Mouse (Mus musculus): Measurements from ENCODE around the gene Ift46.

Ift46 gene

DNA sequence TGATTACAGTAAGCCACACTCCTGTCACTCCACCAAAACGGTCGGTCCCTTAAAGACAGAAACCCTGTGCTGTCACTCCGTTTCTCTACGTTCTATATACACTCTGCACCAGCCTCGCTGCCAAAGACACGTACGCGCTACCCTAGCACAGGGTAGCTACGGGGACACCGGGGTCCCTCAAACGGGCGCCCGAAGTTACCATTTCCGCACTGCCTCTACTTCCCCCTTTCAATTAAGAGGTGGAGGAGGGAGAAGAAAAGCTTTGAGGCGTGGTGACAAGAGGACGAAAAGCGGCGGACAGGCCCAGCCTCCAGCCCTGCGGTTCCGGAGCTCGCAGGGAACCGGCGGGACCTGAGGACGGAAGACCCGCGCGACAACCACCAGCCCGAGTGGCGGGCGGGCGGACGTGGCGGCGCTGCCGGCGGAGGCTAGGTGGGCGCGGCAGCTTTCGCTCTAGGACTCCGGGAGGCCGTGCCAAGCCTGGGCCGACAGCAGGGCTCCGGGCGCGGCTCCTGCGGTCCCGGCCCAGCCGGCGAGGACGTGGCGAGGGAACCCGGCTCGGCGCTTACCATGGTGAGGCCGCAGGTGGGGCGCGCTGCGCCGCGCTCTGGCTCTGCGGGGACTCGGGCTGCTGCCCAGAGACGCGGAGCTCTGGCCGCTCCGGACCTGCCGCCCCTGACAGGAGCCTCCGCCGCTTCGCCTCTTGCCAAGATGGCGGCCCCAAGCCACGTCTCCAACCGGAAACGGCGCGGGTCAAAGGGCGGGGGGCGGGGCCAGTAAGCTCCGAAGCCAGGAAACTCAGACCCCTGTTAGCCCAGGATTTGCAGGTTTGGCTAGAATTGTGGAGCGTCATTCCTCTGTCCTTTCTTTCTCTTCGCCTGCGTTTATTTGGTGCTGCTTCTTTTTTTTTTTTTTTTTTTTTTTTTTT, at the start of gene Ift46, which contains the start of gene Arcn1:
Ift46 (plus strand) TSS at position 808 of the 928 bp plus-strand sequence.
Arcn1 (minus strand) TSS at position 745 of the 928 bp plus-strand sequence.
- DNase-seq (ENCODE audit: low spot score in 2 of 2): peak; percentile 75 to 81

DNA sequence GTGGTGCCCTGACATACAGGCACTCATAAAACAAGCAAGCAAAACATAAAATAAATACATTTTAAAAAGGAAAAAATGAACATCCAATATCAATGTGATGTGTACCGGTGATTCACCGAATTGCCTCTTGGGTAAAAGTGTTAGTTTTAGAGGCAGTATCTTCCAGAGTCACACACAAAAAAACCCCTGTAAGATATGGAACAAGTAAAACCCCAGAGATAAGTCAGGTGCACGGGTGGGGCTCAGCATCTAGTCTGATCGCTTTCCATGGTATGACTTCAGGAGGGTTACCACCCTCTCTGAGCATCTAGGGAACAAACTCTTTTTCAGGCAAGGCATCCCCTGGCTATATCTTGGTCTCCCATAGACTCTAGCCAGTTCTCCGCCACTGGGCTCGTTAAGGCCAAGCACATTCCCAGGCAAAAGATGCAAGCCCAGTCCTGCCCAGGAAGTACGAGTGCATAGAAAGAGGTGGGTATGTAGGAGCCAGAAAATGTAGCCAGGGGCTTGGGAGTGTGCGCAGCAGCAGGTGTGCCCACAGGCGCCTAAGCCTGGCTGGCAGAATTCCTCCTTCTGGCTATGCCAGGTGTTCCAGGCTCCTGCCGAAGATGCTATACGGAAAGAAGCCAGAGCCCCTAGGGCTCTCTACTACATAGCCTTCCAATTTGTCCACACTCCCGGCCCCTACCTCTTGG, 48.6 kb upstream of the Ift46 start:
- DNase-seq (ENCODE audit: low spot score in 2 of 2): no peak

DNA sequence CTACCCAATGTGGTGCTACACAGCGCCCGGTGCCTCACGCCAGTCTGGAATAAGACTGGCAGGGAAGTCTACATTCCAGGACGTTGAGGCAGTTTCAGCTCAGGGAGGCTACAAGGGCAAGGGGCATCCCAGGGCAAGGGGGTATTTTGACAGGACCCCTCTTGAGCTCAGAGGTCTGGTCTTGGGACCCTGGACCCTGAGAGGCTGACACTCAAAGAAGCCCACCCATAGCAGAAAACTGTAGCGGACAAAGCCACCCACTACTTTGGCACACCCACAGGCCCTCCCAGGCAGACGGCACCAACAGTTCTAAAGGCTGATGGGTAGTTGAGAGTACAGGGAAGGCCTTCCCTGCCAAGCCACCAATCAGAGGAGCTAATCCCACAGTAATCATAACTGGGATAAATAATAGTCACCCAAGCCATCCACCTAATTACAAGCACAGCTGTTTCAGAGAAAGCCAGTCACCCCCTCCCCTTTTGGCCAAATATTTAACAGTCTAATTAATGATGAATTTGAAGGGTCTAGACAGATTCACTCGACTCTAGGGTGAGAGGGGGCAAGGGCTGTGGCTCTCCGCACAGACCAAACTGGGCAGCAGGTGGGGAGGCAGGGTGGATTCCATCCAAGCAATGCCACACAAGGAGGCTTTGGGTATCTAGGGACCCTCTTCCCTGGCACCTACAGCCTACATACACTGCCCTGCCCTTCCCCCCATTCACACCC, 47.9 kb upstream of the Ift46 start:
- no peak for DNase-seq (ENCODE audit: low spot score in 2 of 2)

DNA sequence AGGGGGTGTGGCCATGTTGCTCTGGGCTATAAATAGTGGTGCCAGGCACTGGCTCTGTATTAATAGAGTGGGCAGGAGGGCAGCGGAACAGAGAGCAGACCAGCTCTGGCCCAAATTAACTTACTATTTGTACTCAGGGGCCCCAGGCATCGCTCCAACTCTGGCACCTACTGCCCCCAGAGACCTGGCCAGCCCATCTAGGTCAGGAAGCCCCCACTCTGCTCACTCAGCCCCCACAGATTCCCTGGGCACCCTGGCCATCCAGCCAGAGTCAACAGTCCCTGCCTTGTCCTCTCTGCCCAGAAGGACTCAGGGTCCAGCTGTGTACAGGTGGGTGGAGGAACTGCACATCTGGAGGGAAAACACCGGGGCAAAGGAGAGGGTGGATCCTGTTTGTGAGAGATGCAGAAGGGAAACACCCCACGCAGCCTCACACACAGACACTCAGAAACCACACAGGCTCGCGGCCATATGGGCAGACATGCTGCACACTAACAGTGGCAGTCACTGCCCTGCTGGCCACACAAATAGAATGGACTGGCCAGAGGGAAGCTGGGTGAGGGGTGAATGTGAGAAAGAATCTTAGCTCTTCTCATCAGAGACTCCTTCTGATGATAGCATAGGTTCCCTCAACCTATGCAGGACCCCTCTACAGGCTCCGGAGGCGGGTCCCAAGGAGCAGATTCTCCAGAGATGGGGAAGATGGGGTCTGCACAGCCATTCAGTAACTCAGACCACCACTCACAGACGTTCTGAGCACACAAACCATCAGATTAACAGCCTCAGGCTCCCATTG, 47.2 kb upstream of the Ift46 start:
- peak; percentile 37 to 52 for DNase-seq (ENCODE audit: low spot score in 2 of 2)

DNA sequence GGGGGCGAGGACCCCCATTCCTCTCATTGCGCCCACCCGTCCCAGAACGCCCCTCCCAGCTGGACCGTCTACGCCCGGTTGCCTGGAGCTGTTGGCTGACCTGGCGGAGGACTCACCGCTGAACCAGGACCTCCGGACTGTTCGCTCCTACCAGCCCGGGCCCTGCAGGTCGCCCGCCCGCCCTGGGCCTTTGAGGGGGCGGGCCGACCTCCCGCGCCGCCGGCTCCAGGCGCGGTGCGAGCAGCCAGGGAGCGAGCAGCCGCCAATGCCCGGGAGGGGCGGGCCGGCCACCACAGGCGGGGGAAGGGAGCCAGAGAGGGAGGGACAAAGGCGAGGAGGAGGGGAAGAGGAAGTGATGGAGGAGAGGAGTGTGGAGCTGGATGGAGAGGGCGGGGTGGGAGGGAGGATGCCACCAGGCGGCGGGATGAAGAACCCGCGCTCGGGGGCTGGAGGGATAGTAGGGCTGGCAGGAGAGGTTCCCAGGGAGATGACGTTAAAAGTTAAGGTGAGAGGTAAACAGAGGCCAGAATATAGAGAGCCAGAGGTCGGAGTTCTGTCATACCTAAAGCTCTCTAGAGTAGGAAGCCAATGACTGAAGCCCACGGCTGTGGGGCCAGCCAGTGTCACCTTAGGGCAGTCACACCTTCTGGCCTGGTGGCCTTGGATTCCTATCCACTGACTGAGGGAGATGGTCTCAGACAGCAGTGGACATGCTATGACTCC, 46.4 kb upstream of the Ift46 start:
- peak; percentile 78 to 82 for DNase-seq (ENCODE audit: low spot score in 2 of 2)

DNA sequence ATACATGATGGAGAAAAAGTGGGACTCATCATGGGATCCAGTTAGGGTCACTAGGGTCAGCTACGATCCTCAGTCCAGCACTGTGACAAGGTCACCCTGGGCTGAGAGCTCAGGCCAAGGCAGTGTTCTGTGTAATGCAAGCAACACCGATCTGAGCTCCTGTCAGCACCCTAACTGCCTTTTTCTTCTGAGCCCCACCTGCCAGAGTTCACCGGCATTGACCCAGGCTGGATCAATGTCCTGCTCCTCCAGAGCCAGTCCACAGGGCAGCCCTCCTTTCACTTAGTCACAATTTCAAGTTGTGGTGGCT, 45.9 kb upstream of the Ift46 start:
- DNase-seq (ENCODE audit: low spot score in 2 of 2): no peak

DNA sequence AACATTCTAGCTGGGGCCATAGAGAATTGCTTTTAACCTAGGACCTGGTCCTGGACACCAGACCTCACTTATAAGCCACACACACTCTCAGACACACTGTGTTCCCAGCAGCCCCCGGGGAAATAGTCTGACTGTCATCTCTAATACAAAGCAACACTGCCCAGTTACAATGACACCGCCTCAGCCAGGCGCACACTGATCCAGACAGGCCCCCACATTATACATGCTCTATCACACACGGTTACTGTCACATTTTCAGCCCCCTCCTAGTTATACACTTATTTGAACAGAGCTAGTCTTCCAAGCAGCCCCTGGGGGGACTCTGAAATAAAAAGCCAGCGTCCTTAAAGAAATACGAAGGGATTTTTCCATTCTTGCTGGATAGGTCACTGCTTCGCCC, 45.1 kb upstream of the Ift46 start:
- DNase-seq (ENCODE audit: low spot score in 2 of 2): no peak

DNA sequence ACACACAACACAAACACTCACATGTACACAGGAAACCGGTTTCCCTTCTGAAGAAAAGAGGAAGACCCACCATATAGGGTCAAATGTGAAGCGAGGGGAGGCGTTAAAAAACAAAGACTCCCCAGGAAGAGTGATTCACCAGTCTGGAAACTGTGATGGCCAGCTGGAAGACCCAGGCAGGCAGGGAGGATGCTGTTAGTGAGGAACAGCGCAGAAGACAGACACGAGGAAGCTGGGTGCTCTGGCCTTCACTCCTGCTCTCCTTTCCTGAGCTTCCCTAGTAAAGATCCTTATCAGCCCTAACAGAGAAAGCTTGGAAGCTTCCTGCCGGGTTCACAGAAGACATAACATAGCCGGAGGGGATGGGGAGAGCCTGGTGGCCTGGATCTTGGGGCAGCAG, 44.7 kb upstream of the Ift46 start:
- no peak for DNase-seq (ENCODE audit: low spot score in 2 of 2)

DNA sequence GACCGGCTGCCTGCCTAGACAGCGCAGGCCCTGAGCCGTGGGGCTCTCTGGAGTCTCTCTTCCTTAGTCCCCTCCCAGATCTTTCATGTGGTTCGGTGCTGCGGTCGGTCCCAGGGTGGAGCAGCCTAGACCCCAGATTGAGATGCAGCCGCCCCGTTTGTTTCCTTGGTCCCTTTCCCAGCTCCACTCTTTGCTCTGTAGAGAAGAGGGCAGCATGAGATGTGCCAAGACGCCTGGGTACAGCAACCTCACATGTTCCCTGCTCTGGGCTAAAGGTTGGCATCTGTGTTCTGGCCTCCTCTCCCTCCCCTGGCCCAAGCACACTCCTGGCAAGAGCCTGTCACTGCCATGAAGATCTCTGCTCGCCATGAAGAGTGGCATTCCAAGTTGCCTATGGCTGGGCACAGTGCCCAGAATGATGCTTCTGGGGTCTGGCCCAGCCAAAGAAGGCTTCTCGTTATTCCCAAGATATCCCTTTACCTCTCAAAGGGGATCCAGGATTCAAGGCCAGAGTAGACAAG, 44.1 kb upstream of the Ift46 start:
- no peak for DNase-seq (ENCODE audit: low spot score in 2 of 2)

DNA sequence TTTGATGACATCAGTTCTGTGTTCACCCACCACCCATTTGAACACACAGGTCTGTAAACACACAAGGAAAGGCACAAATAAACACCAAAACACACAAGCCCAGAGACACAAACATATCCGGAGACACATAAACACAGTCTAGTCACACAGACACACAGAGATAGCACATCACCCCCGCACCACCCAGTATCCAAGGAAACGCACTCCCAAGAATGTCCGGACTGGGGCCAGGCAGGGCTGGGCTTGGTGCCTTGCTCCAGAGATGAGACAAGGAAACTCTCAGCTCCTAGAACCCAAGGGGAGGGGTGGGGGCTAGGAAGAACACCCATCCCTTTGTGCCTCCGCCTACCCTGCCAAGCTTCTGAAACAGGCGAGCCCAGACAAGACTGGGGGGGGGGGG, 43.5 kb upstream of the Ift46 start:
- DNase-seq (ENCODE audit: low spot score in 2 of 2): peak; percentile 49

DNA sequence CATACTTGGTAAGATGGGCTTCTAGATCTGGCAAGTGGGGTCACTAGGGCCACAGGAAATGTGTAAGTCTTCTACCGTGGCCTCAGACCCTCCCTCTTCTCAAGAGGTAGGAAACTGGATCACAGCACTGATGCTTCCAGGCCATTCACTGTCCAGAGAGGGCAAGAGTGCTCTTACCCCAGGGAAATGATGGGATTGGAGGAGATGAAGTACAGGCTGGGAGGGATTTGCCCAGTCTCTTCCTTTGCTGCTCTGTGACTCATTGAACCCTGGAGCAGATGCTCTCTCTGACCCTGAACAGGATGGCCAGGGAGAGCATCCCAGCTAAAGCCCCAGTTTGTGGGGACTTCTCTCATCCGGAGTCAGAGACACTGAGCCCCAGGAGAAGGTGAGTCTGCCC, 43.0 kb upstream of the Ift46 start:
- DNase-seq (ENCODE audit: low spot score in 2 of 2): no peak

DNA sequence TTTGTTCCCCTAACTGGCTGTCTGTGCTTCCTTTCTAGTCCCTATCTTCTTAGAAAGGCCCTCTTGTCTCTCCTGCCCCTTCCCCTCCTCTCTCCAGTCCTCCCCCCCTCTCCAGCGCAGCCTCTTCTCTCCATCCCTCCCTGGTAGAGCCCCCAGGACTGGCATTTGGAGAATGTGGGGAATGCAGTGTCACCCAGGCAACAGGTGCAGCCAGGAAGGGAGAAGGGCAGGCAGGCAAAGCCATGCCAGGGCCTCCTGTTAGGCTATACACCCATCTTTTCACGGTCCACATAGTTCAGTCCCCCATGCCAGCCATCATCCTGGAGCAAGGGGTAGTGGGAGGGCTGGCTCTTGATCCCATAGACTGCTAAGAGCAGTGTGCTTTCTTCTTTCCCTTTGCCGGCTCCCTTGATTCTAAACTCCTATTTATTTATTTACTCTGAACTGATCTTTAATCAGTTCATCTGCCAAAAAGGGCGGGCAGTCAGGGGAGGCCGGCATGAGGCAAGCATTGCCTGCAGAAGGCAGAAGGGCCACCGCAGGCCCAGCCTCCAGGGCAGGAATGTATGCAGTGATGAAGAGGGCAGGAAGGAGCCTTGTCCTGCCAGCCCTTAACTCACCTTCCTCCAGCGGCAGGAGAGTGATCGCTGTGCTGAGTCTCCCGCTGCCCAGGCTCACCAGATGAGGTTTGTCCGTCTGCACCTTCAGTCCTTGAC, 41.1 kb upstream of the Ift46 start:
- no peak for DNase-seq (ENCODE audit: low spot score in 2 of 2)

DNA sequence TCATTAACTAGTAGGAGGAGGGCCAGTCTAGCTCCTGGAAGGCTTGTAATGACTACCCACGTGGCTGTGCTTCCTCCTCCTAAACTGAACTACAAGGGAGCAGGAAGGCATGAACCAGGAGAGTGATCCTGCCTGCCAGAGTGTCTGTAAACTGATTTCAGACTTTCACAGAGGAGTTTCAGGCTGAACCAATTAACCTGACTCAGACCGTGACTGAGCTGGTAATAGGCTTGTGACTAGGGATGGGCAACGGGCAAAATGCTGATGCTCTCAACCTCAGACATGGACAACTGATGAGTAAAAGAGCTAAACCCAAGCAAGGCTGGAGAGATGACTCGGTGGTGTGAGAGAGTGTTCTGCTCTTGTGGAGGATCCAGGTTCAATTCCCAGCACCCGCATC, 40.3 kb upstream of the Ift46 start:
- DNase-seq (ENCODE audit: low spot score in 2 of 2): no peak

DNA sequence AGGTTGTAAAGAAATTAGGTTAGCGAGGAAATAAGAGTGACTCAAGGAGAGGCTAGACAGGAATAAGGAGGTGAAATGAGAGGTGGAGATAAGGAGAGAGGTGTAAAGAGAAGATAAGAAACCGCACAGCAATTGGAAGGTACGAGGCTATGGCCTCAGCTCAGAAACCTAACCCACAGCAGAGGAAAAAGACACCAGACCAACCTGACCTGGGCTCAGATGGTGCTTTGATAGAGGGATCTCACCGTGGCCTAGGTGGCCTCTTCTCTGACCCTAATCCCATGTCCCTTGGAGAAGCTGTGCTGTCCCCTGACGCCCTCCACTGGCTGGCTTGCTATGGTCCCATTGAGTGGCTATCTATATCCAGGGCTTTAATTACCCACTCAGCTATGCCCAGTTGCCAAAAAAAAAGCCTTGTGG, 35.6 kb upstream of the Ift46 start:
- DNase-seq (ENCODE audit: low spot score in 2 of 2): no peak

DNA sequence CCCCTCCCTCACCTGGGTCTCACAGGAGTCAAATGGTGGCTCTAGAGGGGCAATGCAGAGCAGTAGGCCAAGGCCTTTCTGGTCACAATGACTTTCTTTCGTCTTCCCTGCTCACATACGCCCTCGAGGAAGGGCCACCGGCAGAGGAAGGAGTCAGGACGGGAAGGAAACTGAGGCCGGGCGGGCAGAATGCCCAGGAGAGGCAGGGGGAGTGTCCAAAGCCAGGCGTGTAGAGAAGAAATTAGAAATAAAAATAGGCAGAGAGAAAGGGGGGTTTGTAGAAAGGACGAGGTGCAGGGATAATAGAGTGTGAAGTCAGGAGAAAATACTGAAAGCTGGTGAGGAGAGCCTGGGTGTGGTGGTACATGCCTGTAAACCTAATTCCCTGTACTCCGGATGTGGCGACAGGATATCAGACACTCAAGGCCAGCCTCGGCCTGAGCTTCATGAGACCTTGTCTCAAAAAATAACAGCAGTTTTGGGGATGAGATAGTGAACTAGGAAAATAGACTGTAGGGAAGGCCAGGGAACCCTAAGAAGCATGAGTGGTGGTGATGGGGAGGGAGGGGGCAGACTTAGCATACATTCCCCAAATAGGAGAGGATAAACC, 34.7 kb upstream of the Ift46 start:
- DNase-seq (ENCODE audit: low spot score in 2 of 2): no peak

DNA sequence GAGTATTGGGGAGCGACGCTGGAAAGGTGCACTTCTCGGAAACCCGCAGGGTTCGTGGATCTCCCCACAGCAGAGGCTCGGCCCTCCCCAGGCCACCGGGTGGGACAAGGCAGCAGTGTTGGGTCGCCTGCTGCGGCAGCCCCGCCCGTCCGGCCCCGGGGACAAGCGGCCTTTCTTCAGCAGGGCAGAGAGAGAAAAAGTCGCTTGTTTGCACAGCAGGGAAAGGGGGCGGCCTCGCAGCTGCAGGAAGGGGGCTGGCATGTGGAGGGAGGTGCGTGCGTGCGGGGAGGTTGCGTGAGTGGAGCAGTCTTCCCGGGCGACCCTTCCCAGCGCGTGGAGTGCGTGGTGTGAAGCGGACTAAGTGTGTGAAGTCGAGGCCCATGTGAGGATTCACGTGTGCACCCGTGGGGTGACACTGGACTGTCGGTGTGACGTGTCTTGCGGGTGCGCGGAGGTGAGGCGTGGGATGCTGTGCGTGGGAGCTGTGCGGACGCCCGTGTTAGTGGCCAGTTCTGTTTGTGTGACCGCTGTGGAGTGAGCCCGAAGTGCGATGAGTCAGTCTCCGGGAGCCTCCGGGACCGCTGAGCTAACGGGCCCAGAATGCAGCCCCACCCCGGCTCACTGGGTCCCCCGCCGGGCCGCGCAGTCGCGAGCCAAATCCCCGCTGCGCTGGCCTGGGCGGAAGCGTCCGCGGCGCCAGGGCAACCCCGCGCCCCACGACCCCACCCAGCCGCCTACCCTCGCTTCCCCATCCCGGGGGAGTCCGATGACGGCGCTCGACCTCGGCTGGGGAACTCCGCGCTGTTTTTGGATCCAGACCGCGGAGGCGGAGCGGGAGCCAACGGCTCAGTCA, 33.8 kb upstream of the Ift46 start:
- DNase-seq (ENCODE audit: low spot score in 2 of 2): peak; percentile 50 to 52

DNA sequence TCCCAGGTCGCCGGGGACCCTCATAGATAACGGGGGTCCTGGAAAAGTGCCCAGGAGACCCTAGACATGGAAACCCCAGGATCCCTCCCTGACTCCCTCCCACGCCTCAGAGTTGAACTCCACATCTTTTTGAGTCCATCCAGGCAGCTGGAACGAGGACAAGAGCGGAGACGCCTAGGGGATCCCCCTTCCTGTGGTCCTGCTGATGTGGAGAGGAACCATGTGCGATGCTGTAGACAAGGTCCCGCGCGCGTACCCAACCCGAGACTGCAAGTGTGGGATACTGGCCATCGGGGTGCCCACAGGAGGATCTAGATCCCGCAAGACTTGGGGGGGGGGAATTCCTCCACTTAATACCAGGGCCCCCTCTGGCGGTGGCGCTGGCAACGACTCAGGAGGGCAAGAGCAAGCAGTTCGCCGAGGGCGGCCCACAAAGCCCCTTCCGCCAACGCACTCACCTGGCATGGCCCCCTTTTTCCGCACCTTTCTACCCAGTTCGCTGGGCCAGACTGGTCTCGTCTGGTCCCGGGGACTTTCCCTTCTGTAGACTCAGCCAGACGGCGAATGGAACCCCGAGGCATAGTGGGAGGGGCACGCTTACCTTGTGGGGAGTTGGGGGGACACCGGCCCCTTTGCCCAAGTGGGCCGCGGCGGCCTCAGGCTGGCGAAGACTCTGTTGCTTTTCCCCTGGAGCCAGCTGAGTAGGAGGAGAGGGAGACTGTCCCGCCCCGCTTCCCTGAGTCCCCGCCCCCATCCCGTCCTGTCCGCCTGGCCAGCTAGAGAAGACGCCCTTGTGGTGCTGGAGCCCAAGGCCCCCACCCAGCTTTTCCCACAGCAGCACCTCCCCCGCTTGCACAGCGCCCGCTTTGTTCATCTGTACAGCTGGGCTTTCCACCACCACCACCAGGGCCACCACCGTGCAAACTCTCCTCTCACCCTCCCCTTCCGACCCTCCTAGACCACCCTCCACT, 32.9 kb upstream of the Ift46 start, which contains the start of gene Phldb1:
Phldb1 (minus strand) TSS at position 675 of the 971 bp plus-strand sequence.
- DNase-seq (ENCODE audit: low spot score in 2 of 2): peak in 1 of 2 experiments; percentile 44

Data from right cerebral cortex, adult 2 months (tissue).